Mouse (Mus musculus) gastrocnemius, postnatal 25 days (tissue): Measurements from ENCODE around the gene Otog. TPM values are rescaled to one million over a fixed set of nuclear protein-coding genes. Genes with fewer than 3 reads are reported as not detected.

Experiments
- total RNA-seq, 2 experiments: library from RNA; stranded (reverse); gene quantifications; 1 replicate in 1 of 2; 2 replicates in 1 of 2; pipeline ENCODE4 v1.2.3; 2021

The Otog gene
- total RNA-seq, 2 experiments from 2014 or later = 0.48 to 0.49 TPM

Other genes starting within 250 kb of the Otog start
- gene Abcc6, start 210.7 kb upstream of the Otog start, total RNA-seq = not detected
- 10 to 100 TPM; 54.3 to 55.4 TPM for gene Nomo1, start 207.3 kb upstream of the Otog start, total RNA-seq
- 10 to 100 TPM; 74.8 to 77.5 TPM for gene Kcnj11, start 140.2 kb upstream of the Otog start, total RNA-seq
- 1 to 10 TPM; 3.2 to 3.3 TPM for gene Abcc8, start 61.0 kb upstream of the Otog start, total RNA-seq
- 1 to 10 TPM; 3.9 to 5.3 TPM for gene Ush1c, start 2.5 kb upstream of the Otog start, total RNA-seq
- 10 to 100 TPM; 17.7 to 17.8 TPM for gene Myod1, start 135.5 kb downstream of the Otog start, total RNA-seq
- 10 to 100 TPM; 50.0 to 65.5 TPM for gene Kcnc1, start 155.5 kb downstream of the Otog start, total RNA-seq